Mouse (Mus musculus) common myeloid progenitor, adult 5-6 weeks (primary cell): ENCODE data around the gene Crhr1. TPM values are rescaled to one million over a fixed set of nuclear protein-coding genes. Genes with fewer than 3 reads are reported as not detected.
"Not testable (repeated sequence)": the region's sequence is repeated elsewhere in the genome, so short reads cannot be mapped to it uniquely, and the experiment has no call there.

Experiments used
- ATAC-seq: replicated peaks from 2 replicates; pipeline ENCODE4 v1.8.0; 2016; ENCODE audit warnings: low read depth, mild to moderate bottlenecking, moderate TSS enrichment, inconsistent platforms; ENCODE audit not compliant: poor library complexity, severe bottlenecking
- total RNA-seq: library from RNA; stranded (forward); fragments of 200-1000, 187-1606 nt; gene quantifications from 2 replicates; pipeline ENCODE4 v1.2.3, GENCODE M21; 2017

Crhr1 gene
- total RNA-seq, 1 experiment from 2014 or later: not detected

- ATAC-seq: no peak
Observed at GRCm38 (mm10) chr11:104186837-104187150, 54.1 kb downstream of the Crhr1 start.

GRCm38 (mm10) chr11:104187766-104188165, 55.1 kb downstream of the Crhr1 start:
- ATAC-seq: no peak

- ATAC-seq: no peak
Observed at GRCm38 (mm10) chr11:104190008-104190407, 57.4 kb downstream of the Crhr1 start.

GRCm38 (mm10) chr11:104195382-104195781, 62.7 kb downstream of the Crhr1 start:
- ATAC-seq: no peak

- ATAC-seq: peak; percentile 97
Observed at GRCm38 (mm10) chr11:104195791-104196190, 63.1 kb downstream of the Crhr1 start.

GRCm38 (mm10) chr11:104197861-104198260, 65.2 kb downstream of the Crhr1 start:
- ATAC-seq: 0 out of 2 replicates have a peak, but pooled peaks have one; percentile 26

- no peak for ATAC-seq
Observed at GRCm38 (mm10) chr11:104203271-104203670, 70.6 kb downstream of the Crhr1 start.

GRCm38 (mm10) chr11:104206573-104206972, 73.9 kb downstream of the Crhr1 start:
- no peak for ATAC-seq

GRCm38 (mm10) chr11:104209041-104209440, 76.4 kb downstream of the Crhr1 start:
- no peak for ATAC-seq

- ATAC-seq: no peak
Observed at GRCm38 (mm10) chr11:104211251-104211650, 78.6 kb downstream of the Crhr1 start.

GRCm38 (mm10) chr11:104214128-104214527, 81.5 kb downstream of the Crhr1 start:
- ATAC-seq: not testable (repeated sequence)

GRCm38 (mm10) chr11:104218075-104218474, 85.4 kb downstream of the Crhr1 start:
- no peak for ATAC-seq

- ATAC-seq: no peak
Observed at GRCm38 (mm10) chr11:104220291-104220690, 87.6 kb downstream of the Crhr1 start.

GRCm38 (mm10) chr11:104221751-104222150, 89.1 kb downstream of the Crhr1 start:
- ATAC-seq: no peak

GRCm38 (mm10) chr11:104223301-104223700, 90.6 kb downstream of the Crhr1 start:
- no peak for ATAC-seq

Other genes with a start within 250 kb of the Crhr1 start
- 27.5 and 42.5 TPM in 2 replicates for gene Nsf, start 178.8 kb upstream of the Crhr1 start, total RNA-seq
- 22.6 and 32.4 TPM in 2 replicates for gene Arf2, start 166.1 kb upstream of the Crhr1 start, total RNA-seq
- not detected in 2 replicates for gene Sppl2c, start 53.5 kb downstream of the Crhr1 start, total RNA-seq
- not detected in 2 replicates for gene Mapt, start 98.5 kb downstream of the Crhr1 start, total RNA-seq